Mouse (Mus musculus) embryonic fibroblast, embryonic 13.5 days (primary cell): ENCODE results near the gene Trappc2l.

Experiments used
- CTCF ChIP-seq: IDR thresholded peaks from 2 replicates; pipeline ENCODE4 v1.5.1; 2011; ENCODE audit warnings: mild to moderate bottlenecking, control low read depth, low read length, moderate library complexity, borderline replicate concordance; ENCODE audit not compliant: insufficient read depth
- POLR2A ChIP-seq: IDR thresholded peaks from 2 replicates; pipeline ENCODE4 v1.6.1; 2011; ENCODE audit warnings: low read depth, mild to moderate bottlenecking, control low read depth, low read length, moderate library complexity

DNA sequence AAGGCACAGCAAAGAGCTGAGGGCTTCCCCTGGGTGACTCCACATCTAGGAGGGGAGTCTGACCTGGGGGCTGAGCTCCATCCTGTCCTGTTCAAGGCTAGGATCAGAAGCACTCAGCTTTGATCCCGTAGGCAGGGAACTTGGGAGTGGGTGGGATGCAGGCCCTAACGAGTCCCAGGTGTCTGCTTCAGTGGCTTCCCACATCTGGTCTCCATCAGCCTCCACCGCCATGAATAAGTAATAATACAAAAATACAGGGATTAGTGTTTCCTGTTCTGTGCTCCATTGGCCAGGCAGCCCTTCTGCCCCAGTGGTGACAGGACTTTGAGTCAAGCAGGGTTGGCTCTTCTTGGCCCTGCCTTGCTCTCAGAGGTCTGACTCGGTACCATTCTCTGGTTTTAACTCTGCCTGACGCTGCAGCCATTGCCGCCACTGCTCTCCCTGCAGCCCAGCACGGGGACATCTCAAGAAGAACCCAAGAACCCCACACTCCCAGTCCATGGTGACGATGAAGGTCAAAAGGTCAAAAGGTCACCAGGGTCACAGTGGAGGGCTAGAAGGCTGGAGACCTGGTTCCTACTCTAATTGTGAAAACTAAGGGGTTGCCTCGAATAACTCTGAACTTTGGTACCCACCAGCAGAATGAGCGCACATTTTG, 46.8 kb downstream of the Trappc2l start:
- no peak for TF ChIP-seq CTCF
- TF ChIP-seq POLR2A: no peak
